Mouse (Mus musculus) E14TG2a.4 (cell line): ENCODE data around the gene Sptb.

ENCODE experiments used
- CTCF ChIP-seq: conservative IDR thresholded peaks from 2 replicates; pipeline ENCODE4 v1.5.1; 2014; ENCODE audit warnings: low read length
- NANOG ChIP-seq: IDR thresholded peaks from 2 replicates; pipeline ENCODE4 v1.6.1; 2014; ENCODE audit warnings: borderline replicate concordance, low read length, mixed read lengths

DNA sequence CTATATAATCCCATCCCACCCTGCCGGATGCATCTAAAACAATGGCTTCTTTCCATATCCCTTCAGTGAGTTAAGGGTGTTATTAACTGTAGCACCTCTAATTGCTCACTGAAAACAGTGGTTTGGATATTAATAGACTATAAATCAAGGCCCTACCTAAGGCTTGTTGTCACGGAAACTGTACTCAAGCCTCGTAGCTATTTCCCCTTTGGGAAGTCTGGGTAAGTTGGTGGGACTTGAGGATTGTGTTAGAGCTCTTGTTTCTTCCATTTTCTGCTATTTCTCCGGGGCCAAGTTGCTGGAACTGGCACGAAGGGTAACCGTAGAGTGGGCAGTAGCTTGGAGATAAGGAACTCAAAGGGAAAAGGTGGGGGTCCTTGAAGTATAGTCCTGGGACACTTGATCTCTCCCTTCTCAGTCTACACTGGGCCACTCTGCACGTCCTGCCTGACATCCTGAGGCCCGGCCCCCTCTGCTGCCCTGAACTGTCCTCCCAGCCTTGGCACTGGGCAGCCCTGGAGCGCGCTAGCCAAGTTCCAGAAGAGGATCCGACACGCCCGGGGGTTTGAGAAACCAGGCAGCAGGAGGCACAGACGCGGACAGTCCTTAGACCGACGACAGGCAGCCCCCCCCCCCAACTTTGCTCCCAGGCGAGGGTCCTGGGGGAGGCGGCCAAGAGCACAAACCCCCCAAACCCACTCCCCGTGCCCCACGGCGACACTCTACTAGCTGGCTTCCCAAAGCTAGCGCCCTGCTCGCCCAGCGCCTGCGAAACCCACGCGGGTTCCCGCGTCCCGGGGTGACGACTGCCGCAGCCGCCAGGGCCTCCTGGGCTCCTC lies 1.2 kb downstream of the Sptb start:
- TF ChIP-seq CTCF = no peak
- no peak for TF ChIP-seq NANOG
